25 mouse cellular contexts compared by ENCODE assay signal in genomic region chr12:99265777-99266176, GRCm38 (mm10).
"Had no signal": no experiment of that assay in that cellular context is flagged by ENCODE, and none has a peak within 500 bp of the region (broad histone marks: within the 10 kb centered on the region; RNA-seq: fewer than 3 reads in every experiment).

No protein-coding gene starts in this region.

- H3K36me3 ChIP-seq: heart, embryonic 15.5 days; hindbrain, embryonic 15.5 days; intestine, embryonic 15.5 days; liver, embryonic 13.5 days; liver, embryonic 15.5 days had no signal

- H3K4me3 ChIP-seq: heart, embryonic 13.5 days; heart, embryonic 15.5 days; hindbrain, embryonic 13.5 days; hindbrain, embryonic 15.5 days; intestine, embryonic 15.5 days; layer of hippocampus, adult 2 months; left cerebral cortex, adult 2 months; limb, embryonic 10.5 days; limb, embryonic 12.5 days; liver, embryonic 13.5 days; liver, embryonic 15.5 days had no signal

- H3K27ac ChIP-seq: heart, embryonic 13.5 days; heart, embryonic 15.5 days; hindbrain, embryonic 13.5 days; hindbrain, embryonic 15.5 days; intestine, embryonic 15.5 days; layer of hippocampus, adult 2 months; left cerebral cortex, adult 2 months; limb, embryonic 10.5 days; limb, embryonic 12.5 days; liver, embryonic 13.5 days; liver, embryonic 15.5 days had no signal

- ATAC-seq: inflammation-experienced regulatory T-cells, adult 6 months; intestine, embryonic 15.5 days; intestine, postnatal 0 days; liver, postnatal 0 days had no signal

- H3K4me2 ChIP-seq: heart, embryonic 13.5 days; heart, embryonic 15.5 days; hindbrain, embryonic 13.5 days; hindbrain, embryonic 15.5 days; intestine, embryonic 15.5 days; limb, embryonic 12.5 days; liver, embryonic 11.5 days; liver, embryonic 13.5 days; liver, embryonic 15.5 days had no signal

- DNase-seq: gastrocnemius, postnatal 10 days; gastrocnemius, postnatal 25 days; heart, postnatal 4 days; kidney, adult 18-20 months; kidney, adult 8-10 months; kidney, postnatal 10 days; kidney, postnatal 25 days; kidney, postnatal 4 days; liver; liver, embryonic 13.5 days; liver, postnatal 0 days; lung, adult 2 months had no signal

- H3K27me3 ChIP-seq: heart, embryonic 13.5 days; heart, embryonic 15.5 days; hindbrain, embryonic 13.5 days; hindbrain, embryonic 15.5 days; intestine, embryonic 15.5 days; limb, embryonic 12.5 days; liver, embryonic 13.5 days; liver, embryonic 15.5 days had no signal

- H3K9ac ChIP-seq: heart, embryonic 13.5 days; heart, embryonic 15.5 days; hindbrain, embryonic 13.5 days; hindbrain, embryonic 15.5 days; intestine, embryonic 15.5 days; limb, embryonic 12.5 days; liver, embryonic 13.5 days; liver, embryonic 15.5 days; liver, postnatal 0 days had no signal

- H3K4me1 ChIP-seq: liver, embryonic 13.5 days had no signal

- H3K9me3 ChIP-seq: heart, embryonic 13.5 days; heart, embryonic 15.5 days; hindbrain, embryonic 13.5 days; hindbrain, embryonic 15.5 days; intestine, embryonic 15.5 days; limb, embryonic 10.5 days; limb, embryonic 12.5 days; liver, embryonic 13.5 days; liver, embryonic 15.5 days had no signal
